Mouse (Mus musculus) erythroid progenitor cell, adult 5-6 weeks (primary cell): ENCODE results near the gene Ros1. TPM values are rescaled to one million over a fixed set of nuclear protein-coding genes. Genes with fewer than 3 reads are reported as not detected.

Experiments
- ATAC-seq: replicated peaks from 2 replicates; pipeline ENCODE4 v1.8.0; 2016; ENCODE audit warnings: moderate number of reproducible peaks, mild to moderate bottlenecking, moderate TSS enrichment, inconsistent platforms; ENCODE audit not compliant: poor library complexity, low FRiP score, severe bottlenecking
- total RNA-seq, 2 experiments: library from RNA; stranded (forward) in 1 of 2; stranded (reverse) in 1 of 2; fragments of 150-400 nt in 1 of 2; fragments of 186-747, 209-891 nt in 1 of 2; gene quantifications; 2 replicates each; pipeline versions ENCODE4 v1.2.3 to v1.2.4; 2015 to 2017; ENCODE audit warnings: low replicate concordance in 2 of 2

Gene Ros1
- total RNA-seq, 2 experiments from 2014 or later, result not detected

DNA sequence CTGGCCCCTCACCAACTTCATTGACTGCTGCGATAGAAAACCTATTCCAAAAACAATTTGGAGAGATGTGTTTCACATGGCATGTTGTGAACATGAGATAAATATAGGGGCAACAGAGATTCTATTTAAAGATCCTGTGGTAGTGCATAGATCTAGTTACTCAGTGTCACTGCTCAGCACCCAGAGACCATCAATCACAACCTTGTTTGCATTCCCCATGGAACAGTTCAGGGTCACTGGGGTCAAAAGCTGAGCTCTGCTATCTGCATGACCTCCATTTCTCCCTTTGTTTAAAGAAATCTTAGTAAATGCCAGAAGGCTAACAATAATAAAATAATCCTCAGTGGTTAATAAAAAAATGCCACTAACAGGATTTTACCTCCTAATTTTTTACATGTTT, 29.7 kb downstream of the Ros1 start:
- ATAC-seq, result no peak

DNA sequence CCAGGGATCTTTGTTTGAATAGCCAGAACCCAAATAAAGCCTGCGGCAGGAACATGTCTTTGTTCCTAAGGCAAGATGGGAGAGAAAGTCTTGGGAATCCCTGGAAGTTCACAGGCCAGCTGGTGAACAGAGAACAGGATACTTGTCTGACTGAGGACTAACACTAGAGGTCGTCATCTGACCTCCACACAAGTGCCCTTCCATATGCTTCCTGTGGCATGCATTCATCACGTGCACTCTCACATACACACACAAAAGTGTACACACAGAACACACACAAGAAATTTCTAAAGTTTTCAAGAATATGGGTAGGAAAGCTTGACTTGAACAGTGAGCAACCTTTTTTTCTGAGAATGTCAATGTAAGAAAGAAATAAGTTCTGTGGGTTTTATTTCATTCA, 34.4 kb downstream of the Ros1 start:
- ATAC-seq, result no peak

DNA sequence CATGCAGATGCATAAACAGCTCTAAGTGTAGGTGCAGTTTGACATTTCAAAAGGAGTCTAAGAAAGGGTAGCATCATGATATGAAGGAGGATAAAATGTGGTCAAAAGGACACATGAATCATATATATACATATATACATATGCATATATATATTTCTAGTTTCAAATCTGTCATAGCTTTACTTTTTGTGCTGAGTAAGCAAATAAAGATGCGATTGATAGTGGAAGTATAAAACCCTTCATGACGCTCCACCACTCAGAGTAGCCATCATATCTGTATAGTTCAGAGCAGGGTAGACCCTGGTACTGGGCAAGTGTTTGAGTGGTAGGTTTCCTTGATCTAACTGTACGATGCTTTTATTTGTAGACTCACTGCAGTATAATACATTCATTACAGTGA, 35.3 kb downstream of the Ros1 start:
- no peak for ATAC-seq

DNA sequence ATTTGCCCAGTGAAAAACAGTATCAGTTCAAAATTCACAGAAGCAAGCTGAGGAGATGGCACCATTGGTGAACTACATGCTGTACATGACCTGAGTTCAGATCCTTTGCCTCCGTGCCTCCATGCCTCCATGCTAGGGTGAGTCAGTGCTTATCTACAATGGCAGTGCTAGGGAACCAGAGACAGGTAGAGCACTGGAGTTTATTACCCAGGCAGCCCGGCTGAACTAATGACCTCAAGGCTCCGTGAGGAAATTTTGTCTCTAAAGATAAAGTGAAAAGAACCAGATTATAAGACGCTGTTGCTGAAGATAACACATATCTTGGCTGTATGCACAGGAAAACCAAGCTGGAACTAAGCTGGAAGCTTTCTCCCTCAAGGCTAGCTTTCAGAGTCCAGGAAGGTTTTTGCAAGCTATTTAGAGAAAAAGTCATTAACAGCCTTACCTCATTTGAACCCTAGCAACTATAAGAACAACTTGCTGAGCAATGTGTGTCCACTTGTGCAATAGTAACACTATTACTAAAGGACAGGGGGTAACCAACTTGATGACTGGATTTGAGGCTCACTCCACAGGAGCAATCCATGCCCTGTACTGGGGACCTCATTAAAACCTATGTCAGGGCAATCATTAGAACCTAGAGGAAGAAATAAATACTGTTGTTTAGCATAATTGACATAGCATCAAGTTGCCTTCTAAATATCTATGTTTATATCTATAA, 61.5 kb downstream of the Ros1 start:
- ATAC-seq, result no peak

DNA sequence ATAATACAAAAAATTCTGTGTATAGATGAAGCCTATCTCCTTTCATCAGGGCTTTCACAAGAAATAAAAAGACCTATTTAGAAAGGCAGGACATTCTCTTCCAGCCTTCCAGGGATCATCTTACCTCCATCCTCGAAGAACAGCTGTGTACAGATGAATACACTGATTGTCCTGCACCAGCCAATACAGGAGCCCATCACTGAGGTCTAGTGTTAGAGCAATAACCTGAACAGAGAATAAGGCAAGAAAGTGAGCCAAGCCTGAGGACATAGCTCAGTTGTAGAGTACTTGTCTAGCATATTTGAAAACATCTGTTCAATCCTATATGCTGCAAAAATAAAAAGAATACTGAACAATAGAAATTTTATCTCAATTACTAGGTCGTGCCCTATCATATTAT, 64.3 kb downstream of the Ros1 start:
- ATAC-seq, result no peak

DNA sequence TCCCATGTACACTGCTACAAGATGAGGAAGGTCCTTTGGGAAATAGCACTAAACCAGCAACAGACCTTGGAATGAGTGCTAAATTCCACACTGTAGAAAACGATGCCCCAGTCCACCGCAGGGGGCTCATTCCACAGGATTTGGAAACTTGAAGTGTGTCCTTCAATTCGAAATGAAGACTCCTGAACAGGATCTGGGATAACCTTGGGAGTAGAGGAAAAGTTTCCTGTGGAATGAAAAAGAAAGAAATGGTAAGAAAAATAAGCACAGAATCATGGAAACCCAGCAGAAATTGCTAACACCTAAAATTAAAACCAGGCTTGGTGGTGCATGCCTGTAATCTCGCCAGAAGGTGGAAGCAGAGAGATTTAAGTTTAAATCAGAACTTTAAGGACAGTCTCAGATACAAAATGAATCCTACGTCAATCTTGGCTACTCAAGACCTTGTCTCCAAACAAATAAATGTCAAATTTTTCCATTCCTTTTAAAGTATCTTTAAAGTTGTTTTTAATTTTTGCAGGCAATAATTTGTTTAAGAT, 66.1 kb downstream of the Ros1 start:
- no peak for ATAC-seq

DNA sequence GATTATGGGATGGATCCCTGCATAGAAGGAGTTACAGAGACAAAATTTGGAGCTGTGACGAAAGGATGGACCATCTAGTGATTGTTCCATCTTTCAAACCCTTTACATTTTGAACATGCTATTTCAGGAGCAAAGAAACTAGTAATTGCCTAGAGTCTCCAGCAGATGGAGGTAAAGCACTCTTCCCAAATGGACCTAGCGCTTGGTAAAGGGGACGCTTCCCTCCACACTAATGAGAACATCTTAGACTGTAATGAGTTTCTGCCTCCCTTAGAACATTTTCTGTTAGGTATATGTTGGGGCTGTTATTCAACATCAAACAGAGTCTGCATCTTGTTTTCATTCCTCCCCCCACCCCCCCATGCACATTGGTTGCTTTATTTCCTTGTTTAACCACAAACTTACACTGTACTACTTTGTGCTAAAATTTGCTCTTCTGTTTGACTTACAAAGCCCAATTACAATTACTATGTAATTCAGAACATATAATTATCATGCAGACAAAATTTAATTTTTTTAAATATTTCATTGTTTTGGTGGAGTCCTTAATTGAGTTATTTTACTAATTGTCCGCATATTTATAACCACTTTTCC, 88.8 kb downstream of the Ros1 start:
- no peak for ATAC-seq

DNA sequence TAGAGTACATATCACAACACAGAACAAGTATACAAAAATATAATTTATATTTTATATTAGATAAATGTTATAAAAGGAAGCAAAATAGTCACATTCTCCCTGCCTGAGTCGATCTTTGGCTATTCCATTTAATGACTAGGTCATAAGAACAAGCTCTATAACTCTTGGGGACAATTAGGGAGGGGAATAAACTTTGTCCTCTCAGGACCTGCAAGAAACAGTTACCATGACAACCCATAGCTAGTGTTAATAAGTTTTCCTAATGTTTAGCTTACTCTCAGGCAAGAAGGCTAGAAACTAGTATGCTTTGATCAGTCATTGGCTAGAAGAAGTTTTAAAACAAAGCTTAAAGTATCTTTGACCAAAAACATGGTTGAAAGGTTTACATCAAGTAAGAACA, 93.8 kb downstream of the Ros1 start:
- ATAC-seq, result no peak

DNA sequence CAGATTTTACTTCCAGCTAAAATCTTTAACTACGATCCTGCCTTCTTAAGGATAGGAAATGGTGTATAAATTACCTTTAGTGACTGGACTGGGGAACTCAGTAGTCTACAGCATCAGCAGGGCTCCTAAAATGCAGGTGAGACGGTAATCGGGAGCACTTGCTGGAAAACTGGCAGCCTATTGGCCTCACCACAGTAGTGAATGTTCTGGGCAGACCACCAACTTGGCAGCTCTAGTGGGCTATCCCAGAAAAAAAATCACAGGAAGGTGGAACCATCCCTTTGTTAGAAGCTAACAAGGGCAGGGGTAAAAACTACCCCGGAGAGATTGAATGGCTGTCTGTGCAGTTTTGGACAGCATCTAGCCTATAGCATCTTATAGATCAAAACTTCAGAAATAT, 102.9 kb downstream of the Ros1 start:
- no peak for ATAC-seq

DNA sequence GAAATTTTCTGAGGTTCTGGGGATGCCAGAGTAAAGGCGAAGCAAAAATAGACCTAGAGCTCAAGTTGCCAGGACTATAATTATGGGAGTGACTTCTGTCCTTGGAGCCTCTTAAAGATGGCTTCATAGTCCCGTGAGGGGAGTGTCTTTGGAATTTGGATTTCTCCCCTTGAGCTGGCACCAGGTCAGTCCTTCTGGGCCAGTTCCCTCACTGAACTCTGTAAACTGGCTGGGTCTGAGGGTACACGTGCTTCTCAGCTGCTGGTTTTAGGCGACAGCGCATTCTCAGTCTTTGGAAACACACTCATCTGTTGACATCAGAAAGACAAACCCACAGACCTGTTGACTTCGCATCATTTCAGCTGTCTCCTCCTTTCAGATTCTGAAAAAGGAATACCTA, 108.4 kb downstream of the Ros1 start:
- no peak for ATAC-seq

DNA sequence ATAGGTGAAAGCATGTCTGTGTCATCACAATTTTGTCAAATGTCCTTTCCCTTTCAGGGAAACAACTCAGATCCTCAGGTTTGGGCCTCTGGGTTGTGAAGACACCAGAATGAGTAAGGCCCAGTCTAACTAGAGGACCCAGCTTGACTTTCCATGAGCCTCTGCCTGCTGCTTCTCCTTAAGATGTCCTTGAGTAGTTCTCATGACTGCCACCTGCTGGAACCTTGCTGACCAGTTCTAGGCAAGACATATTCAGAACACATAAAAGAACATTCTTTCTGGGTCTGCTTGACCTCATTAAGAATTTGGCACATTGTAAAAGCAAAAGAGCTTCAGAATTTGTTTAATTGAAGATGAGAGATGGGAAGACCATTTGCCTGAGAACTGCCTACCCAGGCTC, 122.6 kb downstream of the Ros1 start:
- ATAC-seq, result no peak

DNA sequence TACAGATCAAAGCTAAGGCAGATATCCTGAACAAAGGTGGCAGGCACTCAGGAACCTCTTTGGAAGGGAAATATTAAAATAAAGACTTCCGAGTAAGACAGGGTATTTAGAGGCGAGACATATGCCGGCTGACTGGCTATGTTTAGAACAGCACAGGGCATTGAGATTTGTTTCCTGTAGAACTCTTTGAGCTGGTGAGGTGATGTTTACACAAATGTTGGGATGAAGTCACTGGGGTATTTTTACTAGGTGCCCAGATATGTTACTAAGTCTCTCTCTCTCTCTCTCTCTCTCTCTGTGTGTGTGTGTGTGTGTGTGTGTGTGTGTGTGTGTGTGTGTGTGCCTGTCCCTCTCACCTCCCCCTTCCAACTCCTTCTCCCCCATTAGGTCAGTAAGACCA, 146.8 kb downstream of the Ros1 start:
- no peak for ATAC-seq

DNA sequence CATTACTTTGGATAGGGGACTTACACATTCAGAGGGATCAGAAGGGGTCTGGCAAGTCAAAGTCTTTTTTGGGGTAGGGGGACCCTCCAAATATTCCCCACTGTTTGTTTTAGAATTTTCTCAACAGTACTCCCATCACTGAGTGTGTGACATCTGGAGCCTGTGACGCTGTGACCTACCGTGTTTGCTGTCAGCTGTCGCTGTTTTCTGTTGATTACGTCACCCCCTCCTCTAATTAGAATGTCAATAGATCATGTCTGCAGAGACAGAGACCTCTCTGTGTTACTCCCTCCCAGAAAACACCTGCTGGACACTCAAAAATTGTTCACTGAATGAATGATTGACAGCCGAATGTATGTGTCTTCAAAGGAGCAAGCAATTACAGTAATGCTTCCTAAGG, 152.0 kb downstream of the Ros1 start:
- no peak for ATAC-seq

DNA sequence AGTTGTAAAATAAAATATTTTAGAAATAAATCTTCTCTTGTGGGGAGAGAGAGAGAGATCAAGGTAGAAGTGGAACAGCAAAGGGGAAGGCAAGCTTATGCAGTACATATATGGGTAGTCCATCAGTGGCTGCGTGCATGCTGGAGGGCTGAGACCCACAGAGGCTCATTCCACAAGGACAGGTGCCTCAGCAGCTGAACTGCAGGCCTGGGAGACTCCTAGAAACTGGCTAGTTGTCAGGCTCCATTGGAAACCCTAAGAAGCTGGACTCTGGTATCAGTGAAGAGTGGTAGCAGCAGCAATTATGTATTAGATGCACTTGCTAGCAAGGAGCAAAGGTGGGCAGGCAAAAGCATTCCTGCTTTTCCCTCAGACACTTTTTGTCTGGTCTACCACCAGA, 155.7 kb downstream of the Ros1 start:
- no peak for ATAC-seq

DNA sequence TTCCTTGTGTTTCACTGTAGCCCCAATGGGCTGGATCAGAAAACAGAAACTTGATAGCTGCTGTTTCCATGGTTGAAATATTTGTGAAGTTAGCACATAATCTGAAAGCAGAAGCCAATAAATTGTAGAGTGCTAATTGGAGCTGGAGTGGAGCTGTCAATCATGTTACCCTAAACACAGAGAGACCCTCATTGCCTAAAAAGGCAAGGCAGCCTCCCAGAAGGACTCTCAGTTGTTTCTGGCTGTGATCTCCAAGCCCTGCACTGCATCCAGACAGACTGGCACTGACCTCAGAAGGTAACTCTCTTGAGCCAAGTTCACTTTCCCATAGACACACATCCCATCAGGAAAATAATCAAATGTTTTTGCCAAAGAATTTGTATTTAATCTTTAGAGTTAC, 161.3 kb downstream of the Ros1 start:
- no peak for ATAC-seq

DNA sequence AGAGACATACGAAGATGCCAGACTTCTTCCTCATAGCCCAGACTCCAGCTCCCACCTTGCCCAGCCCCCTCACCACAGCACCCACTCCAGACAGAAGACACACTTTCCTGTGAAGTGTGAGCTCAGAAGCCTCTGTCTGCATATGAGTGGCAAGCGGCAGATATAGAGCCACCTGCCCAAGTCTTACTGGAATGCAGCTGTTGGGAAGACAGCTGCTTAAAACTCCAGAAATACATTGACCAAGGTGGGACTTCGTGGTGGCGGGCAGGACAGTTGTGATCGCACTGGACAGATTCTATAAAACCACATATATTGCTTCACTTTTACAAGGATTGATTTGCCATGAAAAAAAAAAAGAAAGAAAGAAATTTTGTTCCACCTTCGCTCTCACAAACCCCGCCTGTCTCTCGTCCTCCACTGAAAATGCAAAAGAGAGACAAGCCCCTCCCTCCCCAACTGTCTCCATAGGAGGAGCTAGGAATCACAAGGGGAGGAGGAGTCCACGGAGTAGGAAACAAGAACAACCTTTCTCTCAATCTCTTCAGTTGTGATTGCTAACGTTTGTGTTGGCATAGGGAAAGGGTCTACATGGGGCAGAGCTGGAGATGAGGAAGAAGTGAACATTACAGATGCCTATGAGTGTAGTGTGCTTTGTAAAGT, 165.5 kb downstream of the Ros1 start:
- no peak for ATAC-seq

DNA sequence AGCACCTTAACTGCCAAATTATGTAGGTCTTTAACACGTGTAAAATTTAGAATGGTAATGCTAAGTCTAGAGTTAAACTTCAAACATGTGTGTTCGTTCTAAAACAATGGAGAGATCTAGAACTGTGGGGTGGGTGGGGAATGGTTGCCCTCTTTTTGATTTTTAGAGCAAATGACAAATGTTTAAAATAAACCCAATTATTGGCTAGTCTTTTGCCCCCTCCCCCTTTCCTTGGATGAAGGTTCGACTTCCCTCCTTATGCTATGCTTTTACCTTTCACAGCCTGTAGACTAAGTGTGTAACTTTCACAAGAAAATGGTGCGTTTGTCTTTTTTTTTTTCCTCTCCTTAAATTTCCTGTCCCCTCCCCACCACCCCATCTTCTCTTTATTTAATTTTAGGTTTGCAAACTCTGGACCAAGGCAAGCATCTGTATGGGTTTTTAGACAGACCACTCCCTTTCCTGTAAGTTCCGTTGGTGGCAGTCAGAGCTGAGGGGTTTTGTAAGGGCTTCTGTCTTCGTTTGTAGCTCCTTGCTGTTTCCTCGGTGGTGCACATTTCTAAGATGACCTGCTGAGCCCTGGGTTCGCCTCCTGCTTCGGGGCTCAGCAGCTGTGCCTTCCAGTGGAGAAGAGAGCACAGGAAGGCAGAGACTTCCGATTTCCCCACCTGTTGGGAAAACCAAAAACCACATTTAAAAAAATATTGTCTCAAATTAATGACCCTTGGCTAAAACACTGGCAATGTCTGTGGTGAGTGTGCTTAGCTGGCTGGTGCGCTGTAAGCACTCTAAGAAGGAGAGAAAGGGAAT, 166.3 kb downstream of the Ros1 start:
- ATAC-seq, result no peak

DNA sequence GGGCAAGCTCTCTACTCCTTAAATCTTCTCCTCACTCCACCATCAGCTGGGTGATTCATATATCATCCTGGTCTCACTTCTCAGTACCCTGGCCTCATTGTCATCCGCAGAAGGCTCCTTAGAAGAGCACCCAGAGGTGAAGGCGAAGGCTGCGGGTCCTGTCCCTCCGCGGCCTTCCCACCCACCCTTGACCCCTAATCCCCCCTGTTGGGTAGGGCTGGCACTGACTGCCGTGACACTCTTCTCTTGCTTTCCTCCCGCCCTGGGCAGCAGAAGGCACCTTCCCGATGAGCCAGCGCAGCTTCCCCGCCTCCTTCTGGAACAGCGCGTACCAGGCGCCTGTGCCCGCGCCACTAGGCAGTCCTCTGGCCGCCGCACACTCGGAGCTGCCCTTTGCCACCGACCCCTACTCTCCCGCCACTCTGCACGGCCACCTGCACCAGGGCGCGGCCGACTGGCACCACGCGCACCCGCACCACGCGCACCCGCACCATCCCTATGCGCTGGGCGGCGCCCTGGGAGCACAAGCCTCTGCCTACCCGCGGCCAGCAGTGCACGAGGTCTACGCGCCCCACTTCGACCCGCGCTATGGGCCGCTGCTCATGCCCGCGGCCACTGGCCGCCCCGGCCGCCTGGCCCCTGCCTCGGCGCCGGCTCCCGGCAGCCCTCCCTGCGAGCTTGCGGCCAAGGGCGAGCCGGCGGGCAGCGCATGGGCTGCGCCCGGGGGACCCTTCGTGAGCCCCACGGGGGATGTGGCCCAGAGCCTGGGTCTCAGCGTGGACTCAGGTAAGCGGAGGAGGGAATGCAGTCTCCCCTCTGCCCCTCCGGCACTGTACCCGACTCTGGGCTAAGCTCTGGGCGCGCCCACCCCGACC, 167.6 kb downstream of the Ros1 start:
- ATAC-seq, result no peak

DNA sequence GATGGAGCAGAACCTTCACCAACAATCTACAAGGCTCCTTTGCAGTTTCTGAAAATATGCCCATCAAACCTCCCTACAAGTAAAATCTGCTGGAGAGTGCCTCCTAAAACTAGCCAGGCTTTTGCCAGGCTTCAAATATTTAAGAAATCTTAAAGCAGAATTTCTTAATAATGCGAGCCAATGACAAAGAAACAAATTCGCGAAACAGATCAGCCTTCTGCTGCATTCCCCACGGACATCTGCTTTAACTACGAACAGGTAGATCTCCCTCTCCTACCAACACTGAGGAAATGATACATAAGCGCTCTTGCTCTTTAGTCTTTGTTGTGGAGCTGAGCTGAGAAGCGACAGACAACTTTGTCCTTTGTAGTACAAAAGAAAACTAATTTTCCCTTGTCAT, 169.2 kb downstream of the Ros1 start:
- no peak for ATAC-seq

DNA sequence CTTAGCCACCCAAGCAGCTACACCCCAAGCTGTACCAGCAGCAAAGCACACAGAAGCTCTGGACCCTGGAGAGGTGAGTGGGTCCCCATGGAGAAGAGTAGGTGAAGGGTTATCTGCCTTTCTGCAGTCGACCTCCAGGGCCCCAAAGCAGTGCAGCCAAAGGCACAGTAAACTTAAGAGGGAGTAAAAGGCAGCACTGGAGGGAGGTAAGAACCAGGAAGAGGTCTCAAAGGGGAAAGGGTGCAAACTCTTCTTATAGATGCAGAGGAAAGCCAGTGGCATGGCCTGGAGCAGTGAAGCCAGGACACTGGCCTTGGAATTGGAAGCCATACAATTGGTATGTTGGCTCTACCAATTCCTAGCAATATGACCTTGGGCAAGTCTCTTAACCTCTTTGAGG, 169.8 kb downstream of the Ros1 start:
- no peak for ATAC-seq
